Mouse (Mus musculus): ENCODE results near the gene Dennd1b. TPM values are rescaled to one million over a fixed set of nuclear protein-coding genes. Genes with fewer than 3 reads are reported as not detected.

The Dennd1b gene
- polyA plus RNA-seq, 1 experiment = 25.8 TPM

- Histone ChIP-seq H3K4me1 (ENCODE audit: control insufficient read depth, insufficient read depth, low read length) (no peaks in the 10 kb centered on the region), H3K36me3 (ENCODE audit: control insufficient read depth, insufficient read depth, low read length, poor library complexity, severe bottlenecking) (no peaks in the 10 kb centered on the region; the same call in none of the 2 replicates), H3K27ac (ENCODE audit: insufficient read depth, low read length) (no peak overlapping the region), H3K4me3 (ENCODE audit: low read depth, low read length) (no peak overlapping the region), H3K9ac (ENCODE audit: low read depth, poor library complexity, severe bottlenecking) (no peak overlapping the region), H3K27me3 (ENCODE audit: control insufficient read depth, insufficient read depth, low read length, poor library complexity, severe bottlenecking) (no peaks in the 10 kb centered on the region), H3K9me3 (replicated peaks; ENCODE audit: control insufficient read depth, insufficient read depth, low read length, poor library complexity, severe bottlenecking) (no peaks in the 10 kb centered on the region)
- TF ChIP-seq CTCF (IDR thresholded peaks at IDR 0.05; ENCODE audit: low read depth, low read length) (no peak), EP300 (IDR thresholded peaks at IDR 0.05; ENCODE audit: insufficient read depth, low read depth, low read length) (no peak), POLR2A (IDR thresholded peaks at IDR 0.05; ENCODE audit: insufficient read depth, low read length) (no peak)
Observed at GRCm38 (mm10) chr1:138965069-138965468, 1.8 kb downstream of the Dennd1b start.

GRCm38 (mm10) chr1:138965511-138965910 is 2.3 kb downstream of the Dennd1b start:
- no peaks in the 10 kb centered on the region; the same call in none of the 2 replicates for H3K36me3 ChIP-seq (ENCODE audit: control insufficient read depth, insufficient read depth, low read length, poor library complexity, severe bottlenecking)
- no peaks in the 10 kb centered on the region for H3K27me3 ChIP-seq (ENCODE audit: control insufficient read depth, insufficient read depth, low read length, poor library complexity, severe bottlenecking)
- TF ChIP-seq EP300 (IDR thresholded peaks at IDR 0.05; ENCODE audit: insufficient read depth, low read depth, low read length) (no peak), POLR2A (IDR thresholded peaks at IDR 0.05; ENCODE audit: insufficient read depth, low read length) (no peak), CTCF (IDR thresholded peaks at IDR 0.05; ENCODE audit: low read depth, low read length) (no peak)
- H3K27ac ChIP-seq (ENCODE audit: insufficient read depth, low read length) = no peak overlapping the region
- H3K4me3 ChIP-seq (ENCODE audit: low read depth, low read length) = no peak overlapping the region
- no peaks in the 10 kb centered on the region for H3K9me3 ChIP-seq (replicated peaks; ENCODE audit: control insufficient read depth, insufficient read depth, low read length, poor library complexity, severe bottlenecking)
- no peak overlapping the region for H3K9ac ChIP-seq (ENCODE audit: low read depth, poor library complexity, severe bottlenecking)
- H3K4me1 ChIP-seq (ENCODE audit: control insufficient read depth, insufficient read depth, low read length) = no peaks in the 10 kb centered on the region

- H3K4me3 ChIP-seq (ENCODE audit: low read depth, low read length) = no peak overlapping the region
- H3K9ac ChIP-seq (ENCODE audit: low read depth, poor library complexity, severe bottlenecking) = no peak overlapping the region
- H3K9me3 ChIP-seq (replicated peaks; ENCODE audit: control insufficient read depth, insufficient read depth, low read length, poor library complexity, severe bottlenecking) = no peaks in the 10 kb centered on the region
- TF ChIP-seq POLR2A (IDR thresholded peaks at IDR 0.05; ENCODE audit: insufficient read depth, low read length) (no peak), EP300 (IDR thresholded peaks at IDR 0.05; ENCODE audit: insufficient read depth, low read depth, low read length) (no peak)
- H3K36me3 ChIP-seq (ENCODE audit: control insufficient read depth, insufficient read depth, low read length, poor library complexity, severe bottlenecking) = no peaks in the 10 kb centered on the region; the same call in none of the 2 replicates
- no peaks in the 10 kb centered on the region for H3K27me3 ChIP-seq (ENCODE audit: control insufficient read depth, insufficient read depth, low read length, poor library complexity, severe bottlenecking)
- H3K27ac ChIP-seq (ENCODE audit: insufficient read depth, low read length) = no peak overlapping the region
- no peaks in the 10 kb centered on the region for H3K4me1 ChIP-seq (ENCODE audit: control insufficient read depth, insufficient read depth, low read length)
Observed at GRCm38 (mm10) chr1:138967450-138967849, 4.2 kb downstream of the Dennd1b start.

- Histone ChIP-seq H3K4me1 (ENCODE audit: control insufficient read depth, insufficient read depth, low read length) (no peaks in the 10 kb centered on the region), H3K9me3 (replicated peaks; ENCODE audit: control insufficient read depth, insufficient read depth, low read length, poor library complexity, severe bottlenecking) (no peaks in the 10 kb centered on the region), H3K36me3 (ENCODE audit: control insufficient read depth, insufficient read depth, low read length, poor library complexity, severe bottlenecking) (no peaks in the 10 kb centered on the region; the same call in none of the 2 replicates), H3K9ac (ENCODE audit: low read depth, poor library complexity, severe bottlenecking) (no peak overlapping the region), H3K27ac (ENCODE audit: insufficient read depth, low read length) (no peak overlapping the region), H3K4me3 (ENCODE audit: low read depth, low read length) (no peak overlapping the region), H3K27me3 (ENCODE audit: control insufficient read depth, insufficient read depth, low read length, poor library complexity, severe bottlenecking) (no peaks in the 10 kb centered on the region)
- no peak for TF ChIP-seq POLR2A (IDR thresholded peaks at IDR 0.05; ENCODE audit: insufficient read depth, low read length)
- TF ChIP-seq EP300 (IDR thresholded peaks at IDR 0.05; ENCODE audit: insufficient read depth, low read depth, low read length) = no peak
- TF ChIP-seq CTCF (IDR thresholded peaks at IDR 0.05; ENCODE audit: low read depth, low read length) = no peak
Observed at GRCm38 (mm10) chr1:138970053-138970452, 6.8 kb downstream of the Dennd1b start.

GRCm38 (mm10) chr1:138973541-138974224 is 10.4 kb downstream of the Dennd1b start:
- no peak overlapping the region for H3K27ac ChIP-seq (ENCODE audit: insufficient read depth, low read length)
- H3K4me3 ChIP-seq (ENCODE audit: low read depth, low read length) = no peak overlapping the region
- H3K4me1 ChIP-seq (ENCODE audit: control insufficient read depth, insufficient read depth, low read length) = peaks cover 1% of the 10 kb centered on the region
- H3K9me3 ChIP-seq (replicated peaks; ENCODE audit: control insufficient read depth, insufficient read depth, low read length, poor library complexity, severe bottlenecking) = no peaks in the 10 kb centered on the region
- no peaks in the 10 kb centered on the region for H3K36me3 ChIP-seq (ENCODE audit: control insufficient read depth, insufficient read depth, low read length, poor library complexity, severe bottlenecking)
- TF ChIP-seq EP300 (IDR thresholded peaks at IDR 0.05; ENCODE audit: insufficient read depth, low read depth, low read length) = no peak
- TF ChIP-seq POLR2A (IDR thresholded peaks at IDR 0.05; ENCODE audit: insufficient read depth, low read length) = no peak
- TF ChIP-seq CTCF (IDR thresholded peaks at IDR 0.05; ENCODE audit: low read depth, low read length) = no peak
- no peak overlapping the region for H3K9ac ChIP-seq (ENCODE audit: low read depth, poor library complexity, severe bottlenecking)
- no peaks in the 10 kb centered on the region for H3K27me3 ChIP-seq (ENCODE audit: control insufficient read depth, insufficient read depth, low read length, poor library complexity, severe bottlenecking)

- Histone ChIP-seq H3K36me3 (ENCODE audit: control insufficient read depth, insufficient read depth, low read length, poor library complexity, severe bottlenecking) (no peaks in the 10 kb centered on the region), H3K4me1 (ENCODE audit: control insufficient read depth, insufficient read depth, low read length) (peaks cover 1% of the 10 kb centered on the region), H3K27me3 (ENCODE audit: control insufficient read depth, insufficient read depth, low read length, poor library complexity, severe bottlenecking) (no peaks in the 10 kb centered on the region), H3K27ac (ENCODE audit: insufficient read depth, low read length) (no peak overlapping the region), H3K4me3 (ENCODE audit: low read depth, low read length) (no peak overlapping the region), H3K9ac (ENCODE audit: low read depth, poor library complexity, severe bottlenecking) (no peak overlapping the region), H3K9me3 (replicated peaks; ENCODE audit: control insufficient read depth, insufficient read depth, low read length, poor library complexity, severe bottlenecking) (no peaks in the 10 kb centered on the region)
- no peak for TF ChIP-seq EP300 (IDR thresholded peaks at IDR 0.05; ENCODE audit: insufficient read depth, low read depth, low read length)
- no peak for TF ChIP-seq POLR2A (IDR thresholded peaks at IDR 0.05; ENCODE audit: insufficient read depth, low read length)
- no peak for TF ChIP-seq CTCF (IDR thresholded peaks at IDR 0.05; ENCODE audit: low read depth, low read length)
Observed at GRCm38 (mm10) chr1:138974836-138975235, 11.6 kb downstream of the Dennd1b start.
